Mouse (Mus musculus) embryo, embryonic 11 days (tissue): Measurements from ENCODE around the gene Gapdhs.
A peak's percentile ranks its signal among the peaks of the same experiment; 100 is the strongest.
"Not testable (repeated sequence)": the region's sequence is repeated elsewhere in the genome, so short reads cannot be mapped to it uniquely, and the experiment has no call there.

Experiments
- DNase-seq: peaks from one replicate; pipeline ENCODE4 v3.0.0-alpha.2; 2015

Gene Gapdhs

DNA sequence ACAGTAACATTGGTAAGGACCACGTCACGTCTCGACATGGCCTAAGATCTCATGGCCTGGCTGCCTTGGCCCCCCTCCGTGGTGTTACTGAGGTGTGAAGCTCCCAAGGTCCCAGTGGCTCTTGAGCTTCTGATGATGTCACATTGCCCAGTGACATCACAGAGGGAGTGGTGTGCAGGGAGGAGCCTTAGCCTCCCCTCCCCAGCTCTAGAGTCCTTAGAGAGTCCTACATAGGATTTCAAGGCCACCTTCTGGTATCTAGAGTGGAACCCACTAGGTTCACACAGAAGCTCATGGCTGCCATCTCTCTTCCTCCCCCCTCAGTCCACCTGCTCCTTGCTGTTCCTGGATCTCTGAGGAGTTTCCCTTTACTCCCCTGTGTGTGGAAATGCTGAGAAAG is at the start of gene Gapdhs:
Gene Gapdhs, minus strand, starts transcription at position 65 of the 400 bp plus-strand sequence.
- DNase-seq, result not testable (repeated sequence)

DNA sequence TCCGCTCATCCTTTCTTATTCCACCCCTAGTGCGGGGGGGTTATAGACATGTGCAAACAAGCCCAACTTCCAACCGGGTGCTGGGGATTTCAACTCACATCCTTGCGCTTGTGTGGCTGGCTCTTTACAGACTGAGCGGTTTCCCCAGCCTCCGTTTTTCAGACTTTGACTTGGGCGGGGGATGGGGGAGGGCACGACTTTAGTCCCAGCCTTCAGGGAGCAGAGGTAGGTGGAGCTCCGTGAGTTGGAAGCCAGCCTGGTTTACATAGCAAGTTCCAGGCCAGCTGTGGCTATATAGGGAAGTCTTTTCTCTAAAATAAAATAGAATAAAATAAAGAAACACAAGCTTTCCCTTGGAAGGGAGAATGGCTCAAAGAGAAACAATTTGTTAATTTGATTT is 48.4 kb upstream of the Gapdhs start:
- no peak for DNase-seq

DNA sequence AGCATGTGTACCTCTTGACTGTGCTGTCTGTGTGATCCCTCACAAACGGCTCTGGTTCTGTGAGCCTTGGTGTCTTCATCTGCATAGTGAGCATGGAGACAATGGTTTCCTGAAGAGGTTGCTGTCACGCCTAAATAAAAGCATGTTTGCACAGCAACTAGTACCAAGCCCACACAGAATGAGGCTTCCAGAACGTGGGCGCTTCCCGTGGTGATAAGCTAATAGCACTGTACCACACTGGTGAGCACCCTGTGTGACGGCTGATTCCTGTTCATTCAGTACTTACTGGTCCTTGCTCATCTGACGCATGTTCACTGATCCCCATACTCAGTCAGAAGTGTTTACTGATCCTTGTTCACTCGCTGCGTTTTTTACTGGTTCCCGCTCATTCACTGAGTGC is 46.7 kb upstream of the Gapdhs start:
- DNase-seq, result no peak

DNA sequence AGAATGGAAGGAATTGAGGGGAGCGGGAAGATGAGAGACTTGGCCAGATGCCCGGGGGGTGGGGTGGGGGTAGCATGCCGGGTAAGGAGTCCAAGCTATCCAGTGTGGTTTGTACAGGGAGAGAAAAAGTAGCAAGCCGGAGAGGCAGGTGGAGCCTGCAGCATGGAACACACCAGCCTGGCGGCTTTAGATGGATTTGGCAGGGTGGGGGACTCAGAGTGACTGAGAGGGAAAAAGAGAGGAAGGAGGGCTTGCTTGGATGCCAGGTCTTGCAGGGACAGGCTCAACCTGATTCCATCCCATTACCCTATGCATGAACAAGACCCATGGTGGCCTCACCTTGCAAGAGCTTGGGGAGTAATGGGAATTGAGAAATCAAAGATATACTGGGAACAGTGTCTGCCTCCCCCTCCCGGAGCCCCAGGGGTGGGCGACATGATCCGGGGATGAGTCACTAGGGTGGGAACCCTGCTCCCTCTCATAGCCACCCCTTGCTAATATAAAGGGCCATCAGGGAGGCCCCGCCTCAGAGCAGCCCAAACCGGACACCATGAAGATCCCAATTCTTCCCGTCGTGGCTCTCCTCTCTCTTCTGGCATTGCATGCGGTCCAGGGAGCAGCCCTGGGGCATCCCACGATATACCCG is 44.0 kb upstream of the Gapdhs start, which contains the start of gene Krtdap:
Gene Krtdap, plus strand, starts transcription at position 520 of the 646 bp plus-strand sequence.
- no peak for DNase-seq

DNA sequence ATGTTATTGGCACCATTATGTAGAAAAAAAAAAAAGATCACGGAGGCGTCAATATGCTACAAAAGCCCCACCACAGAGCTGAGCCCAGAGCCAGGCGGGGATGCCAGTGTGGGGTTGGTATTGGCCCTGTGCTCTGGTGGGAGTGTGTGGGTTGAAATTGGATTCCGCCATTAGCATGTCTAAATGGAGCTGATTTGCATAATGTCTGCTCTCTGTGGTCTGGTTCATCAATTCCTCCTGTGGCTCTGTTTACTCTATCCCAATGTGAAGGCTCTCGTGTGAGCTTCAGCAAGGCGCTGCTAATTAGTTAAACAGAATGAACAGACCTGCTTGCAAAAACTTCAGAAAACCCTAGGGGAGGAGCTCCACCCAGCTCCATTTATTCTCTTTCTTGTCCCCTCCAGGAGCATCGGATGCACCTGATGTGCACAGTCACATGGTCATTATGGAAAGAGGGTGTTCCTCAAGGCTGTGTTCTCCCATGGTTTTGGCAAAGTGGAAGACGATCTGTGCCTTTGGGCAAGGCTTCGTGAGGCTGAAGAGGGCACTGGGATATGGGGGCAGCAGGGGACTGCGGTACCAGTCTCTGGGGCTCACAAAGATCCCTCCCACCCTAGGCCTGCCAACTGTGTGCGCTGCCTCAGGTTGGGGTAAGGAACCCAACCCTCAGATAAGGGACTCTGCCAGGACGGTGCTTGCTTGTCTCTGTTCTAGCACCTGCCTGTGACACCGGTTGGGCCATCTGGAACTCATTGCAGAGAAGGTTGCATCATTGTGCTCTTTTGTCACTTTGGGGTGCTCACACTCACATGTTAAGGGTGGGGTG is 42.5 kb upstream of the Gapdhs start:
- DNase-seq, result no peak

DNA sequence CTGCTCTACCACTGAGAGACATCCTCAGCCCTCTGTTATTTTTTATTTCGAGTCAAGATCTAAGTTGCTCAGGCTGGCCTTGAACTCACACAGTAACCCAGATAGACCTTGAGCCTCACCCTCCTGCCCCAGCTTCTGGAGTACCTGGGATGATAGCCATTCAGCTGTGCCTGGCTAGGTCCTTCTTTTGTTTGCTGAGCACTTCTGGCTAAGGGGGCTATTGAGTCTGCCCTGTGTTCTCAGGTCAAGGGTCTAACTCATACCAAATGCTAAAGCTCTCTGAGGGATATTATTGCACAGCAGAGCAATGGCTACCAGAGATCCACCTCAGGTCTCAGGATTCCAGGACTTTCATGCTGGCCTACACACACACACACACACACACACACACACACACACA is 41.7 kb upstream of the Gapdhs start:
- no peak for DNase-seq

DNA sequence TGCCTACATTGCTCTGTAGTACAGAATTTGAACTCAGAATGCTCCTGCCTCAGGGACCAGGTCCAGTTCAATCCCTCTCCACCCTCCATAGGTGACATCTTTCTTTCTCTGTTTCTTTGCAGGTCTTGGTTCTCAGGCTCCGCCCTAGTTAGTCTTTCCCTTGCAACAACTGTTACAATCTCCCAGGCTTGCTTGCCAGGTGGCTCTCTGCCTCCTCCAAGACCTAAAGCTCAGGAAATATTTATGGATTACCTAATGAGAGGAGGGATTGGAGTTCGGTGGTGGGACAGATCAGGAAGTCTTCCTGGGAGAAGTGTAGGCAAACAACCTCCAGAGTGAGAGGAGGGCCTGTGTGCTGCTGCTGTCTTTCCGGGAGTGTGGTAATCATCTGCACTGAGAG is 39.2 kb upstream of the Gapdhs start:
- DNase-seq, result no peak

DNA sequence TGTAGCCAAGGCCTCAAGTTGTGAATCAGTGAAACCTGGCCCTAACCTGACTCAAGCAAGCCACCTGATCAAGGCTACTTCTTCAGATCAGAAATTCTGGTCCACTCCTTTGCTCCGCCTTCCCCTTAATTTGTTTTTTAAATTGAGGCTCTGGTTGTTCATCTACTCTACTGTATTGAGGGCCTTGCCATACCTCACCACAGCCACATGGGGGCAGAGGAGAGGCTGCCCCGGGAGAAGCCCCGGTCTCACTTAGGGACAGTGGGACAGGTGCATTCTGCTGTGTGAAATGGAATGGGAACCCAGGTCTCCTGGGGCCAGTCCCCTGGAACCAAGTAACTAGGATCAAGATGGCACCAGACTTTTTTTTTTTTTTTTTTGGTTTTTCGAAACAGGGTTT is 38.3 kb upstream of the Gapdhs start:
- DNase-seq, result no peak

DNA sequence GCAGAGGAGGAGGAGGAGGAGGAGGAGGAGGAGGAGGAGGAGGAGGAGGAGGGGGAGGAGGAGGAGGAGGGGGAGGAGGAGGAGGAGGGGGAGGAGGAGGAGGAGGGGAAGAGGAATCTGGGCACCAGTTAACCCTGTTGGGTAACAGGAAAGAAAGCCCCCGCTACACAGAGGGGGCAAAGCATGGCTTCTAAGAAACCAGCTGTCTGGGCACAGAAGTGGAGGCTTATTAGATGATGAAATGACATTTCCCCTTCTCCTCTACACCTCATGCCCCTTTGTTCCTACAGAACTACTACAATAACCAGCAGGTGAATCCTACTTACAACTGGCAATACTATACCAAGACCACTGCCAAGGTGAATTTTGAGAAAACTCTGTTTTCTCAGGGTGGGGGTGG is 34.4 kb upstream of the Gapdhs start:
- DNase-seq, result no peak

DNA sequence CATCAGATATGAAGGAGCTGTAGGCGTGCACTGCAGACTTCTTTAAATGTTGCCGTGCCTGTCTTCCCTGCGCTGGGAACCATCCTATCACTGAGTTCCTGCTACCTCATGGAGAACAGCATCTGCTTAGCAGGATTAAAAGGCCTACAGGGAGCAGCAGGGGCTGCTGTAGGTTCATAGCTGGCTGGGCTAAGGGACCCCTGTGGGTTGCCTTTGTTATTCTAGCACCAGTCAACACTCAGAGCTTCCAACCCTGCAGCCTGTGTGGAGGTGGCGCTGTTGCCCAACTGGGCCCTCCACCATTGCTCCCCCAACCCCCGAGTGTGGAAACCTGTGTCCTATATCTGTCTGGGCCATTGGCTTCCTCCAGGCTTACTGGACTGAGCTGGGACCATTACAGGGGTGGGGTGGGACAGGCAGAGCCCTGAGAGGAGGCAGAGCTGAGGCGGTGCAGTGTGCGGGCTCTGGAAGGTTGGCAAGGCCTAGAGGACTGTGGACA is 33.6 kb upstream of the Gapdhs start:
- DNase-seq, result no peak

DNA sequence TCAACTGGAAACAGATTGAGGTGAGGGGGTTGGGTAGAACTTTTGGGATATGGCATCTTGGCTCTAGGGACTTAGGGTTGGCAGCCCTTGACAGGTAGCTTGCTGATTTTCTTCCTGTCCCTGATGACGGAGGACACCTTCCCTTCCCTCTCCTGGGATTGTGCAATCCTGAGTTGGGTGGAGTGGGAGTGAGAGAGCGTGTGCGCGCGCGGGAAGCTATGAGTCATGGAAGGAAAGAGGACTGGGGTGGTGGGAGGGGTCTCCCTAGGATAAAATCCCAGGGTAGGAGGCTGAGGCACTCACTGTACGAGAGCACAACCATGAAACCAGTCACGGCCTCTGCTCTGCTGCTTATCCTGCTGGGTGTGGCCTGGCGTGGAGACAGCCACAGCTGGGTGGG is 32.6 kb upstream of the Gapdhs start:
- no peak for DNase-seq

DNA sequence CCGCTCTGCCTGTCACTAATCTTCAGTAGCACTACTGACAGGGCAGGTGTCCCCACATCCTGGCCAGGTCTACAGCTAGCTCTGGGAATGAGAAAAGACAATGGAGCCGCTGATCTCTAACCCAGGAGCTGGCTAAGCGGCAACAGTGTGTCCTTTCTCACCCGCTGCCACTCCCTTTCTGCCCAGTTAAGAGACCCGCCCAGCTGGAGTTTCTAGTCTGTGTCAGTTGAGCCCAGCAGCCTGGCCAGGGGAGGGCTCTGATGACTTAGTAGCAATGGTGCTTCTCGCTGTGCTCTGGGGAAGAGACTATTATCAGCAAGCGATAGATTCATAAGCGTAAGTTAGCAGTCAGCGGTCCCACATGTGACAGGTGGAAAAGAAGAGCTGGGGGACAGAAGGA is 25.8 kb upstream of the Gapdhs start:
- DNase-seq, result no peak

DNA sequence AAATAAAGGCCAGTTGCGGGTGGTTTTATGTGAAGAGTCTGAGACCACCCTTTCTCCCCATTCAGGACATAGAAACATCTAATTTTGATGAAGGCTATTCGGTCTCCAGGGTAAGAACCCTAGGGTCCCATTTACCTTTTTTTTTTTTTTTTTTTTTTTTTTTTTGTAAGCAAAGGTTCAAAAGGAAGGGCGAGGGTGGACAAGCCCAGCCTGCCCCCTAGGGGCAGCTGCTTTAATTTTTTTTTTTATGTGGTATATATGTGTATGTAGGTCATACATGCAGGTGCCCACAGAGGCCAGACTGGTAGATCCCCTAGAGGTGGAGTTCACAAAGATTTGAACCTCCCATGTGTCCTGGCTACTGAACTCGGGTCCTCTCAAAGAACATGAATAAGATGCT is 22.9 kb upstream of the Gapdhs start:
- no peak for DNase-seq

DNA sequence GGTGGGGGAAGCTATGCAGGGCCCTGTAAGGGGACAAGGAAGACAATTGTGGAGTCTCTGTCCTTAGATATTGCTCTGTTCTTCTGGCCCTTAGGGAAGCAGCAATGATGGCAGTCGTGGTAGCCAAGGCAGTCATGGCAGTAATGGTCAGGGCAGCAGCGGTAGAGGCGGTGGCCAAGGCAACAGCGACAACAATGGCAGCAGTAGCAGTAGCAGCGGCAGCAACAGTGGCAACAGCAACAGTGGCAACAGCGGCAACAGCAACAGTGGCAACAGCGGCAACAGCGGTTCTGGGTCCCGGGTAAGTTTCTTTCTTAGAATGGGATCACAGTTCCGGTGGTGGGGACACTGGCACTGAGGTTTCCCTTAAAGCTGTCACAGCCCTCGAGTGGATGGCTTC is 21.7 kb upstream of the Gapdhs start:
- DNase-seq, result peak; percentile 9

DNA sequence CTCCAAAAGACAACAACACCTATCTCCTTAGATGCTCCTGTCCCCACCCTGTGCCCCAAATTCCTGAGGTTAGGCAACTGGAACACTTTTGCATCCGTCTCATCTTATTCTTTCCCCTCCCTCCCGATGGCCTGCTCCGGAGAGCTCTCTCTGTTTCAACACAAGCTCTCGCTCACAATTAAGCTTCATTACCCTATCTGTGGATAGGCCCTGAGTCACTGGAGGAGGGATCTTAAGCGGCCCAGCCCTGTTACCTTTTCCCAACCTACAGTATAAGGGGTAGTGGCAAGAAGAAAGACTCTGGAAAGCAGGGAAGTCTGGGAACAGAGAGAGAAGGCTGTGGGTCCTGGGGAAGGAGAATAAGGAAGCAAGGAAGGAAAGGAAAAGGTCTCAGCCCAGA is 20.0 kb upstream of the Gapdhs start, which contains the start of gene Dmkn:
Gene Dmkn, plus strand, starts transcription at position 301 of the 400 bp plus-strand sequence.
- no peak for DNase-seq

DNA sequence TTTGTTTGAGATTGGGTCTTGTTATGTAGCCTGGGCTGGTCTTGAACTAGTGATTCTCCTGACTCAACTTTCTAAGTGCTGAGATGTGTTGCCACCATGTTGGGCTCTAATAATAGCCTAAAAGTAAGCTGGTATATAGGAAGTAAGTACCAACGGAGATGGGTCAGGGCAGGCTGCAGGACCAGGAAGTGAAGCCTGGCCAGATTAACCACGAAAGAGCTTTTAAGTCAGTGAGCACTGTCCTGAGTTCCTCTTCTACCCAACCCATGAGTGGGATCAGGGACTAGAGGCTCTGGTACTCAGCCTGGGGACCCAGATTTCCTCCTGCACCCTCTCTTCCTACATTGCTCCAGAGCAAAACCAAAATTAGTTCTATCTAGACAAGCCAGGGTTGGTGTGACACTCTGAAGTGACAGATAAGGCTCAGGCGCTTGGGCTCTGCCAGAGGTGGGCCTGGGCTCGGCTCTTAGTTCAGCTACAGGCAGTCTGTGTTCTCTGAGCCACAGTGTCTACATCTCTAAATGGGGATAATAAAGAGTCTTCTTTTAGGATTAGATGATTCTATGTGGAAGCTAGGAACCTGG is 18.4 kb upstream of the Gapdhs start:
- no peak for DNase-seq

DNA sequence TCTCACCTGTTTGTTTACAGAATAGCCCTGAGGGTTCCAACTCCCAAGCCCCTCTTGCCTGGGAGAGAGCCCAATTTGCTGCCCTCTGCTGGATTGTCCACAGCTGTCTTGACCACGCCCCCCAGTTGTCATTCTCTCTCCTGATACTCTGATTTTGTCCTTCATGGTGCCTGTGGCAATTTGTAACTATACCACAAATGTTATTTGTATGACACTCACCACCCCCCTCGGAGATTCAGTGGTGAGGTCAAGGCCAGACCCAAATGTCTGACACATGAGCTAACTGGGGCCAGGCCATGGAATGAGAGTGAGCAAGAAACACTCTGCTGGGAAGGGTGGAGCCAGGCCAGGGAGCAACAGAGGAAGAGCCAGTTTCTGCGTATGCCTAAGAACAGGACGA is 15.4 kb upstream of the Gapdhs start:
- DNase-seq, result peak; percentile 63

DNA sequence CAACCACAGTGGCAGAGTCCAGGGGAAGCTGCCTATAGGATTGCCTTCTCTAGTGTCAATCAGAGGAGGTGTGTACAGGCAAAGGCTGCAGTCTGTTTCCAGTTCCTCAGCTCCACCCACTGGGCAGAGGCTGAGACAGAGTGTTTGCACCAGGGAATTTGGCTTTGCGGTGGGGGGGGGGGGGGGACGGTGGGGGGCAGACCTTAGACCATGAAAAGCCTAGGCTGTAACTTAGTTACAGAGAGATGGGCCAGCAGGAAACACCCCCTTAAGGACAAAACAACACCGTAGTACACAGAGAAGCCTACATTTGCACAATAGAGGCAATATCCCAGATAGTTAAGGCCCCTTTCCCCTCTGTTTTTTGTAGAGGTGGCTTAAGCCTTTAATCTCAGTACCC is 13.5 kb upstream of the Gapdhs start:
- DNase-seq, result no peak

DNA sequence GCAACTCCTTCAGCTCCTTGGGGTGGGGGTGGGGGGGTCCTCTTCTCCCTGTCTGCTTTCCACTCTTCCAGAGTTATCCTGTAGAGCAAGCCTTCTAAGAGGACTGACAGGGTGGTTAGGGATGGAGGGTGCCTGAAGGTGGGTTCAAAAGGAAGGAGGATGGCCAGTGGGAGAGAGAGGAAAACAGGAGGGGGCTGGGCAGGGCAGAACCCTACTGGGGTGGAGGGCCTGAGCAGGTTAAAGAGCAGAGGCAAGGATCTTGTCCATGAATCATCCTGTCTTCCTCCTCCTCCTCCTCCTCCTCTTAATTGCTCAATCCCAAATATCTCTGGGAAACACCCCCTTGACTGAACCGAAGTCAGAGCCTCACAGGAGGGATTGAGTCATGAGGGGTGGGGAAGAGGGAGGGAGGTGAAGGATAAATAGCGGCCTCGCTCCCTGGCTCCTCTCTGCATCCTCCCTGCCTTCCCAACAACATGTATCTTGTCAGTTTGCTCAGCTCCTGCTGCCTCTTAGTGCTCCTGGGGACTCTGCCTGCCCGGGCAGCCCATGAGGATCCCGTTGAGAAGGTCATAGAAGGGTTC is 7.7 kb upstream of the Gapdhs start, which contains the start of gene Sbsn:
Gene Sbsn, plus strand, starts transcription at position 386 of the 584 bp plus-strand sequence.
- DNase-seq, result no peak

DNA sequence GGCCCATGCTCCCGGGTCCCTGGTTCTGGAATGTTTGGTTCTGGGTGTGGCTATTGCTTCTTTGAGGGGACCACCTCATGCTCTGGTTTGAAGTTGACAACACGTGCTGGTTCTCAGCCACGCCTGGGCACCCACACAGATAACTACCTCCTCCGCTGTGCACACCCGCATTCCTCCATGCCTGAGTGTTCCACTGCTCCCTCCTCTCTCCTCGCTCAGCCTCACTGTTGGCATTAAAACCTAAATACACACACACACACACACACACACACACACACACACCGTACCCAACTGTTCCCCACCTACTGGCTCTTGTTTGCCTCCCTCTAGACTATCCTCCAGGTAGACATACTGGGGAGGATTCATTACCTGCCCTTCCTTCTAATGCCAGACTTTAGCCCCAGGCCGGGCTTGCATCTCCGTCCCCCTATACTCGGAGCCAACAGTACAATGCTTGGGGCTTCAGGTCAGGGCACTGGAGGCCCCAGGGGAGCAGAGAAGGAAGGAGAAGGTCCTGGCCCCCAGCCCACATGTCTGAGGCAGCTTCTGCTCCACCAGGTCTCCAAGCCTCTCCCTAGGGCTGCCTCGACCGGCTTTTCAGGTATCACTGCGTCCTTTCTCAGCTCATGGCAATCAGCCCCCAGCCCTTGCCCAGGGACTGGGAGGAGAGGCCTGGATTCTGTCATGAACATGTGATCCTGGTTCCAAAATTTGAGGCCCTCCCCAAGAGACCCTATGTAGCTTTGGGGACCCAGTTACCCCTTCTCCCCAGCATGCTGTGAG is 6.5 kb upstream of the Gapdhs start:
- no peak for DNase-seq

DNA sequence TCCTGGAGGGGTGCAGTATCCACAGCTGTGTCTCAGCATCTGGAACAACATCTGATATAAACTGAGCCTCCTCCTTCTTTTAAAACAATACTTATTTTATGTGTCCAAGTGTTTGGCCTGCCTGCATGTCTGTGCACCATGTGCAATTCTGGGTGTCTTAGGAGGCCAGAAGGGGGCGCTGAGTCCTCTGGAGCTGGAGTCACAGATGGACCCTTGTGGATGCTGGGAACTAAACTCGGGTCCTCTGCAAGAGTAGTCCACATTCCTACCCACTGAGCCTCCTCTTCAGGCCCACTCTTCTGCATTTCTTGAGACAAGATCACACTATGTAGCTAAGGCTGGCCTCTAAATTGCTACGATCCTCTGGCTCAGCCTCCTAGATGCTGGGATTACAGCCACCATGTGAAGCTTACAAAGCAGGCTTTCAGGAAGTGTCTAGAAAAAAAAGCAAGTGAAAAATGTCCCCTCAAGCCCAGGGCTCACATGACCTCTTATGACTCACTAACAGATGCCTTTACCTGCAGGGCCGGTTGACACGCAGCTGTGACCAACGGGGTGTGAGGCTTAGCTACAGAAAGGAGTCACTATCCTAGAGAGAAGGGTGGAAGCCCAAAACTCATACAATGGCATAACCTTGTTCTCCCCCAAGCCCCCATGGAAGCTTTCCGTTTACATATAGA is 4.2 kb upstream of the Gapdhs start:
- no peak for DNase-seq

DNA sequence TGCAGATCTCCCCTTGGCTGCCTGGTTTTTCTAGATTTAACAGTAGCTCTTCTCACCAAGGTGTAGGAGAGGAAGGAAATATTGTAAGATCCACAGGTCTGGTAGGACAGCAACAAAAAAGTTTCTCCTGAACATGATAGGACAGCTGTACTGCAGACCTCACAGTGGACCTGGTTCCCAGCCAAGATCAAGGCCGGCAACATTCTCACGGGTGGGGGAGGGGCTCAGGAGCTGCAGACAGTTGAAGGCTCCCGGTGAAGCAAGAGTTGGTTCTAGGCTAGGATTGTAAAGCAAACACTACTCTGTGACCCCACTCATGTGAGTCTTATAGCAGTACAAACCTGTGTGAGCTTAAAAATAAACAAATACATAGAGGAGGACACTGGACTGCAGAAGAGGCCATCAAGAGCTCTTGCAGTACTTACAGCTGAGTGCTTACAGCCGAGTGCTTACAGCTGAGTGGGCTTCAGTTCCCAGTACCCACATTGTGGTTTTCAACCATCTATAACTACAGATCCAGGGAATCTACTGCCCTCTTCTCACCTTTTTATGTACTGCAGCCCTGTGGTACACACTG is 629 bp upstream of the Gapdhs start:
- no peak for DNase-seq
